Mouse (Mus musculus) Patski (cell line): ENCODE data around the gene Nsmce3. TPM values are rescaled to one million over a fixed set of nuclear protein-coding genes. Genes with fewer than 3 reads are reported as not detected.

Experiments
- ATAC-seq: fragments of 100-300 bp; one replicate; pipeline ENCODE4 v1.8.0; 2021
- CTCF ChIA-PET: fragments of 350-600 bp; sonication (Branson Sonifier 250); formaldehyde crosslinking; loops from one replicate; lab custom pipeline; 2022; ENCODE audit warnings: inconsistent platforms; lab: Charles Lee
- POLR2A ChIA-PET: fragments of 350-600 bp; sonication (Branson Sonifier 250); formaldehyde crosslinking; loops from one replicate; lab custom pipeline; 2022; ENCODE audit warnings: antibody characterized with exemption, inconsistent platforms; lab: Charles Lee
- DNase-seq: peaks from one replicate; pipeline ENCODE4 v3.0.0-alpha.2; 2011; ENCODE audit warnings: low read depth, low spot score
- H3K27me3 ChIP-seq: fragments of 371-371 bp; one replicate; pipeline ENCODE4 v1.5.1; 2021
- CTCF ChIP-seq: fragments of 100-300 bp; IDR thresholded peaks from one replicate; pipeline ENCODE4 v1.5.1; 2021
- in situ Hi-C: fragments of 300-500 bp; cut with MboI; formaldehyde crosslinking; loops from 3 replicates; pipeline ENCODE4 v1.11.1; 2018; ENCODE audit warnings: low pct_unique_long_range_greater_than_20kb, mixed read lengths
- polyA plus RNA-seq: library from polyadenylated mRNA; unstranded; gene quantifications from one replicate; pipeline ENCODE4 v1.2.3, GENCODE M21; 2021

The Nsmce3 gene
- polyA plus RNA-seq, 1 experiment from 2014 or later = 6.7 TPM

GRCm38 (mm10) chr7:64891139-64891538, 18.3 kb upstream of the Nsmce3 start:
- no peaks in the 10 kb centered on the region for H3K27me3 ChIP-seq
- ATAC-seq (no peak), DNase-seq (no peak)
- TF ChIP-seq CTCF = no peak
- CTCF ChIA-PET = no interaction called here
- POLR2A ChIA-PET = no interaction called here
- in situ Hi-C loops = no loop called here

GRCm38 (mm10) chr7:64889919-64890318, 17.1 kb upstream of the Nsmce3 start:
- ChIA-PET POLR2A (no interaction called here), CTCF (no interaction called here)
- ATAC-seq (no peak), DNase-seq (no peak)
- no peaks in the 10 kb centered on the region for H3K27me3 ChIP-seq
- TF ChIP-seq CTCF = no peak
- in situ Hi-C loops = no loop called here

GRCm38 (mm10) chr7:64884187-64884862, 11.5 kb upstream of the Nsmce3 start:
- in situ Hi-C loops = no loop called here
- no peak for DNase-seq
- no peak for ATAC-seq
- no peaks in the 10 kb centered on the region for H3K27me3 ChIP-seq
- CTCF ChIA-PET = no interaction called here
- TF ChIP-seq CTCF = no peak
- POLR2A ChIA-PET = no interaction called here

- POLR2A ChIA-PET = no interaction called here
- ATAC-seq (no peak), DNase-seq (no peak)
- no peaks in the 10 kb centered on the region for H3K27me3 ChIP-seq
- in situ Hi-C loops = no loop called here
- CTCF ChIA-PET = interaction anchor here (1.1 to 1.8 kb wide), 2 partner anchors 9 to 20 kb away, joined by 4 to 5 read pairs; partner anchors contain the start of gene Nsmce3
- TF ChIP-seq CTCF = no peak
These were observed 9.4 kb upstream of the Nsmce3 start for GRCm38 (mm10) chr7:64882243-64882642.

GRCm38 (mm10) chr7:64881387-64881786, 8.6 kb upstream of the Nsmce3 start:
- H3K27me3 ChIP-seq = no peaks in the 10 kb centered on the region
- DNase-seq (no peak), ATAC-seq (no peak)
- no peak for TF ChIP-seq CTCF
- POLR2A ChIA-PET = no interaction called here
- CTCF ChIA-PET = interaction anchor here (1.1 to 1.8 kb wide), 2 partner anchors 8 to 21 kb away, joined by 4 to 5 read pairs; partner anchors contain the start of gene Nsmce3
- in situ Hi-C loops = no loop called here

- DNase-seq = no peak
- POLR2A ChIA-PET = no interaction called here
- TF ChIP-seq CTCF = no peak
- peak; percentile 69 for ATAC-seq
- H3K27me3 ChIP-seq = no peaks in the 10 kb centered on the region
- CTCF ChIA-PET = interaction anchor here (1.8 kb wide), 1 partner anchor 7 kb away, joined by 5 read pairs; the partner anchor contains the start of gene Nsmce3
- in situ Hi-C loops = no loop called here
These were observed 7.6 kb upstream of the Nsmce3 start for GRCm38 (mm10) chr7:64880415-64880814.

GRCm38 (mm10) chr7:64874941-64875340, 2.1 kb upstream of the Nsmce3 start:
- in situ Hi-C loops = no loop called here
- ChIA-PET POLR2A (no interaction called here), CTCF (no interaction called here)
- no peaks in the 10 kb centered on the region for H3K27me3 ChIP-seq
- no peak for ATAC-seq
- TF ChIP-seq CTCF = no peak
- no peak for DNase-seq

GRCm38 (mm10) chr7:64873266-64873665, 469 bp upstream of the Nsmce3 start:
- POLR2A ChIA-PET = no interaction called here
- TF ChIP-seq CTCF = no peak
- CTCF ChIA-PET = interaction anchor here (1.1 to 1.5 kb wide), 3 partner anchors 8 to 93 kb away, joined by 3 to 5 read pairs (median 5); no protein-coding TSS in a partner anchor
- ATAC-seq = no peak
- in situ Hi-C loops = no loop called here
- no peaks in the 10 kb centered on the region for H3K27me3 ChIP-seq
- DNase-seq = no peak

GRCm38 (mm10) chr7:64871987-64872742, 632 bp downstream of the Nsmce3 start:
- CTCF ChIA-PET = interaction anchor here (0.6 to 2.0 kb wide), 6 partner anchors 9 to 567 kb away, joined by 3 to 6 read pairs (median 4); no protein-coding TSS in a partner anchor
- no peaks in the 10 kb centered on the region for H3K27me3 ChIP-seq
- in situ Hi-C loops = no loop called here
- DNase-seq (no peak), ATAC-seq (no peak)
- POLR2A ChIA-PET = interaction anchor here (1.5 kb wide), 1 partner anchor 31 kb away, joined by 3 read pairs; no protein-coding TSS in a partner anchor
- TF ChIP-seq CTCF = no peak

GRCm38 (mm10) chr7:64869549-64870065, 3.2 kb downstream of the Nsmce3 start:
- POLR2A ChIA-PET = no interaction called here
- CTCF ChIA-PET = no interaction called here
- ATAC-seq (no peak), DNase-seq (no peak)
- in situ Hi-C loops = no loop called here
- TF ChIP-seq CTCF = no peak
- H3K27me3 ChIP-seq = no peaks in the 10 kb centered on the region
